Mouse (Mus musculus): ENCODE data around the gene Arhgap19.

The Arhgap19 gene

GRCm38 (mm10) chr19:41831718-41832391, 30.0 kb upstream of the Arhgap19 start:
- no peak for DNase-seq (ENCODE audit: low spot score)

- no peak for DNase-seq (ENCODE audit: low spot score)
Observed at GRCm38 (mm10) chr19:41831101-41831570, 29.3 kb upstream of the Arhgap19 start.

- no peak for DNase-seq (ENCODE audit: low spot score)
Observed at GRCm38 (mm10) chr19:41830106-41831031, 28.5 kb upstream of the Arhgap19 start.

- peak; percentile 87 for DNase-seq (ENCODE audit: low spot score)
Observed at GRCm38 (mm10) chr19:41829381-41830105, 27.7 kb upstream of the Arhgap19 start, which contains the start of gene Frat1. TSS of gene Frat1 (plus strand) at chr19:41829970.

GRCm38 (mm10) chr19:41828941-41829340, 27.1 kb upstream of the Arhgap19 start:
- no peak for DNase-seq (ENCODE audit: low spot score)

- no peak for DNase-seq (ENCODE audit: low spot score)
Observed at GRCm38 (mm10) chr19:41826529-41826928, 24.7 kb upstream of the Arhgap19 start.

- no peak for DNase-seq (ENCODE audit: low spot score)
Observed at GRCm38 (mm10) chr19:41824950-41825349, 23.1 kb upstream of the Arhgap19 start.

GRCm38 (mm10) chr19:41822589-41822988, 20.7 kb upstream of the Arhgap19 start:
- no peak for DNase-seq (ENCODE audit: low spot score)

GRCm38 (mm10) chr19:41821436-41821835, 19.6 kb upstream of the Arhgap19 start:
- DNase-seq (ENCODE audit: low spot score) = no peak

- no peak for DNase-seq (ENCODE audit: low spot score)
Observed at GRCm38 (mm10) chr19:41818749-41819148, 16.9 kb upstream of the Arhgap19 start.

- no peak for DNase-seq (ENCODE audit: low spot score)
Observed at GRCm38 (mm10) chr19:41817325-41817724, 15.5 kb upstream of the Arhgap19 start.

GRCm38 (mm10) chr19:41816915-41817314, 15.1 kb upstream of the Arhgap19 start:
- no peak for DNase-seq (ENCODE audit: low spot score)

GRCm38 (mm10) chr19:41816410-41816809, 14.6 kb upstream of the Arhgap19 start:
- DNase-seq (ENCODE audit: low spot score) = no peak

- DNase-seq (ENCODE audit: low spot score) = no peak
Observed at GRCm38 (mm10) chr19:41813374-41813773, 11.5 kb upstream of the Arhgap19 start.

GRCm38 (mm10) chr19:41812525-41812924, 10.7 kb upstream of the Arhgap19 start:
- DNase-seq (ENCODE audit: low spot score) = no peak

- DNase-seq (ENCODE audit: low spot score) = no peak
Observed at GRCm38 (mm10) chr19:41810074-41810473, 8.2 kb upstream of the Arhgap19 start.

- DNase-seq (ENCODE audit: low spot score) = no peak
Observed at GRCm38 (mm10) chr19:41808104-41808634, 6.3 kb upstream of the Arhgap19 start.

- no peak for DNase-seq (ENCODE audit: low spot score)
Observed at GRCm38 (mm10) chr19:41807497-41807896, 5.7 kb upstream of the Arhgap19 start.

- DNase-seq (ENCODE audit: low spot score) = no peak
Observed at GRCm38 (mm10) chr19:41805831-41806230, 4.0 kb upstream of the Arhgap19 start.

- no peak for DNase-seq (ENCODE audit: low spot score)
Observed at GRCm38 (mm10) chr19:41803322-41803721, 1.5 kb upstream of the Arhgap19 start.

- no peak for DNase-seq (ENCODE audit: low spot score)
Observed at GRCm38 (mm10) chr19:41800986-41801741, 683 bp downstream of the Arhgap19 start.
